Mouse (Mus musculus) CH12.LX (cell line): ENCODE data around the gene AC131692.1.

Experiments
- CHD1 ChIP-seq: IDR thresholded peaks from 2 replicates; pipeline ENCODE4 v1.6.1; 2012; ENCODE audit warnings: low read depth, low read length, improper control_type of control experiment, inconsistent platforms
- CTCF ChIP-seq, 2 experiments: IDR thresholded peaks in 1 of 2; conservative IDR thresholded peaks in 1 of 2; 2 replicates each; pipeline ENCODE4 v1.5.1; 2011 to 2012; ENCODE audit warnings: low read depth in 2 of 2, low read length in 2 of 2, improper control_type of control experiment in 1 of 2, inconsistent platforms in 1 of 2, mild to moderate bottlenecking in 1 of 2, moderate library complexity in 1 of 2
- EP300 ChIP-seq: IDR thresholded peaks from 2 replicates; pipeline ENCODE4 v1.6.1; 2011; ENCODE audit warnings: low read length, improper control_type of control experiment
- HCFC1 ChIP-seq: IDR thresholded peaks from 2 replicates; pipeline ENCODE4 v1.6.1; 2012; ENCODE audit warnings: low read depth, mild to moderate bottlenecking, inconsistent platforms, low read length, improper control_type of control experiment
- MAFK ChIP-seq: IDR thresholded peaks from 2 replicates; pipeline ENCODE4 v1.6.1; 2011; ENCODE audit warnings: low read length, improper control_type of control experiment; ENCODE audit not compliant: insufficient replicate concordance
- MXI1 ChIP-seq: IDR thresholded peaks from 2 replicates; pipeline ENCODE4 v1.6.1; 2011; ENCODE audit warnings: mild to moderate bottlenecking, low read depth, low read length, improper control_type of control experiment
- POLR2A ChIP-seq: IDR thresholded peaks from 2 replicates; pipeline ENCODE4 v1.6.1; 2011; ENCODE audit warnings: low read depth, mild to moderate bottlenecking, improper control_type of control experiment, low read length
- RCOR1 ChIP-seq: conservative IDR thresholded peaks from 2 replicates; pipeline ENCODE4 v1.6.1; 2012; ENCODE audit warnings: low read depth, mild to moderate bottlenecking, inconsistent platforms, low read length, improper control_type of control experiment
- UBTF ChIP-seq: IDR thresholded peaks from 2 replicates; pipeline ENCODE4 v1.6.1; 2012; ENCODE audit warnings: low read depth, mild to moderate bottlenecking, inconsistent platforms, low read length, improper control_type of control experiment, moderate library complexity
- ZC3H11A ChIP-seq: IDR thresholded peaks from 2 replicates; pipeline ENCODE4 v1.6.1; 2012; ENCODE audit warnings: low read depth, mild to moderate bottlenecking, inconsistent platforms, low read length, improper control_type of control experiment

DNA sequence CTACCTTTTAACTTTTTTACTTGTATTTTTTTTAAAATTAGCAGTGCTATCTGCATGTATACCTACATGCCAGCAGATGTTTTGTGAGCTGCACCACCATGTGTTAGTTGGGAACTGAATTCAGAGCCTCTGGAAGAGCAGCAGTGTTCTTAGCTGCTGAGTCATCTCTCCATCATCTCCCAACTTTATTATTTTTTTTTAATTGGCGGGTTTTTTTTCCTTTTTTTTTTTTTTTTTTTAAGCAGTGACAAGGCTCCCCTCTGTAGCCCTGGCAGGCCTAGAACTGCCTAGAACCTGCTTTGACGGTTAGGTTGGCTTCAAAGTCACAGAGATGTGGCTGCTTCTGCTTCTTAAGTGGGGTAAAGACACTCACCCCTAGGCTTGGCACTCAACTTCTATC is 30.7 kb downstream of the AC131692.1 start:
- TF ChIP-seq HCFC1 (no peak), CTCF (conservative IDR thresholded peaks at IDR 0.05 in 1 of 2, IDR thresholded peaks at IDR 0.05 in 1 of 2; ENCODE audit: low read depth in 2 of 2, low read length in 2 of 2) (no peak), MXI1 (no peak), UBTF (no peak), POLR2A (no peak), EP300 (no peak), RCOR1 (no peak), CHD1 (no peak), MAFK (no peak), ZC3H11A (no peak)
